Mouse (Mus musculus) forebrain, embryonic 15.5 days (tissue): ENCODE measurements around the gene Ston2. TPM values are rescaled to one million over a fixed set of nuclear protein-coding genes. Genes with fewer than 3 reads are reported as not detected.
"Not testable (repeated sequence)": the region's sequence is repeated elsewhere in the genome, so short reads cannot be mapped to it uniquely, and the experiment has no call there.

ENCODE experiments used
- ATAC-seq: fragments of 200-750 bp; cut with Nextera tagmentation; replicated peaks from 2 replicates; pipeline ENCODE4 v1.8.0; 2017; ENCODE audit warnings: mild to moderate bottlenecking, moderate TSS enrichment, moderate library complexity
- H3K27ac ChIP-seq: fragments of 300-500 bp; sonication (generic); replicated peaks from 2 replicates; pipeline ENCODE4 v1.5.1; 2015; ENCODE audit warnings: mild to moderate bottlenecking, inconsistent platforms
- H3K27me3 ChIP-seq: fragments of 300-500 bp; sonication (generic); 2 replicates; pipeline ENCODE4 v1.6.1; 2015; ENCODE audit warnings: inconsistent platforms
- H3K36me3 ChIP-seq: fragments of 300-500 bp; sonication (generic); 2 replicates; pipeline ENCODE4 v1.6.1; 2015; ENCODE audit warnings: mild to moderate bottlenecking, inconsistent platforms
- H3K4me1 ChIP-seq: fragments of 300-500 bp; sonication (generic); 2 replicates; pipeline ENCODE4 v1.6.1; 2015; ENCODE audit warnings: inconsistent platforms
- H3K4me2 ChIP-seq: fragments of 300-500 bp; sonication (generic); replicated peaks from 2 replicates; pipeline ENCODE4 v1.6.1; 2015; ENCODE audit warnings: mild to moderate bottlenecking, inconsistent platforms
- H3K4me3 ChIP-seq: fragments of 300-500 bp; sonication (generic); 2 replicates; pipeline ENCODE4 v1.5.1; 2015; ENCODE audit warnings: mild to moderate bottlenecking, inconsistent platforms
- H3K9ac ChIP-seq: fragments of 300-500 bp; sonication (generic); replicated peaks from 2 replicates; pipeline ENCODE4 v1.6.1; 2015; ENCODE audit warnings: mild to moderate bottlenecking, inconsistent platforms
- H3K9me3 ChIP-seq: fragments of 300-500 bp; sonication (generic); 2 replicates; pipeline ENCODE4 v1.6.1; 2016; ENCODE audit warnings: inconsistent platforms
- WGBS: fragments of 180-500 bp; shearing (Covaris S2); methylation state at CpG from one replicate; pipeline ENCODE4 v1.1.7; 2015; ENCODE audit warnings: mixed read lengths; 5-methylcytosine and 5-hydroxymethylcytosine counted together
- polyA plus RNA-seq: library from polyadenylated mRNA; unstranded; fragments of >200 nt; fragmentation: Nextera tagmentation; extraction: Ambion mirVana; gene quantifications from 2 replicates; pipeline ENCODE4 v1.2.1, GENCODE M21; 2015

The Ston2 gene
- polyA plus RNA-seq, 1 experiment from 2014 or later, result 6.2 TPM

GRCm38 (mm10) chr12:91804262-91804661, 16.1 kb upstream of the Ston2 start:
- Histone ChIP-seq H3K27ac (no peak overlapping the region), H3K27me3 (no peaks in the 10 kb centered on the region), H3K36me3 (peaks cover 22% of the 10 kb centered on the region), H3K4me2 (no peak overlapping the region), H3K9me3 (no peaks in the 10 kb centered on the region), H3K4me1 (no peaks in the 10 kb centered on the region), H3K4me3 (no peak overlapping the region), H3K9ac (no peak overlapping the region)
- ATAC-seq, result no peak
- 81% methylated on average over 3 of the region's 3 CpGs for WGBS

GRCm38 (mm10) chr12:91803207-91803932, 15.2 kb upstream of the Ston2 start:
- no peak overlapping the region for H3K4me3 ChIP-seq
- 77% methylated on average over 13 of the region's 13 CpGs for WGBS
- H3K4me2 ChIP-seq, result no peak overlapping the region
- no peaks in the 10 kb centered on the region for H3K4me1 ChIP-seq
- H3K9me3 ChIP-seq, result no peaks in the 10 kb centered on the region
- no peak for ATAC-seq
- no peak overlapping the region for H3K27ac ChIP-seq
- H3K9ac ChIP-seq, result no peak overlapping the region
- H3K27me3 ChIP-seq, result no peaks in the 10 kb centered on the region
- H3K36me3 ChIP-seq, result peaks cover 13% of the 10 kb centered on the region

- Histone ChIP-seq H3K9ac (no peak overlapping the region), H3K36me3 (peaks cover 7% of the 10 kb centered on the region), H3K27me3 (no peaks in the 10 kb centered on the region), H3K9me3 (no peaks in the 10 kb centered on the region), H3K27ac (no peak overlapping the region), H3K4me1 (no peaks in the 10 kb centered on the region), H3K4me3 (no peak overlapping the region), H3K4me2 (no peak overlapping the region)
- no peak for ATAC-seq
- 81% methylated on average over 12 of the region's 12 CpGs for WGBS
Observed at GRCm38 (mm10) chr12:91802586-91803206, 14.5 kb upstream of the Ston2 start.

- H3K27me3 ChIP-seq, result no peaks in the 10 kb centered on the region
- H3K4me2 ChIP-seq, result no peak overlapping the region
- no peaks in the 10 kb centered on the region for H3K4me1 ChIP-seq
- no peak overlapping the region for H3K4me3 ChIP-seq
- H3K9me3 ChIP-seq, result no peaks in the 10 kb centered on the region
- WGBS, result 59% methylated on average over 6 of the region's 6 CpGs
- H3K27ac ChIP-seq, result no peak overlapping the region
- H3K36me3 ChIP-seq, result no peaks in the 10 kb centered on the region
- no peak for ATAC-seq
- no peak overlapping the region for H3K9ac ChIP-seq
Observed at GRCm38 (mm10) chr12:91800861-91801385, 12.7 kb upstream of the Ston2 start.

GRCm38 (mm10) chr12:91799821-91800335, 11.7 kb upstream of the Ston2 start:
- no peaks in the 10 kb centered on the region for H3K9me3 ChIP-seq
- no peak overlapping the region for H3K9ac ChIP-seq
- no peak overlapping the region for H3K4me2 ChIP-seq
- no peaks in the 10 kb centered on the region for H3K36me3 ChIP-seq
- no peak overlapping the region for H3K4me3 ChIP-seq
- 79% methylated on average over 12 of the region's 12 CpGs for WGBS
- no peak overlapping the region for H3K27ac ChIP-seq
- H3K4me1 ChIP-seq, result no peaks in the 10 kb centered on the region
- ATAC-seq, result no peak
- H3K27me3 ChIP-seq, result no peaks in the 10 kb centered on the region

- Histone ChIP-seq H3K4me2 (no peak overlapping the region), H3K9ac (no peak overlapping the region), H3K9me3 (no peaks in the 10 kb centered on the region), H3K4me1 (no peaks in the 10 kb centered on the region), H3K27ac (no peak overlapping the region), H3K4me3 (no peak overlapping the region), H3K27me3 (no peaks in the 10 kb centered on the region), H3K36me3 (no peaks in the 10 kb centered on the region)
- WGBS, result 22% methylated on average over 6 of the region's 6 CpGs
- ATAC-seq, result no peak
Observed at GRCm38 (mm10) chr12:91799379-91799773, 11.2 kb upstream of the Ston2 start.

GRCm38 (mm10) chr12:91798720-91799378, 10.7 kb upstream of the Ston2 start:
- Histone ChIP-seq H3K4me1 (no peaks in the 10 kb centered on the region), H3K9ac (no peak overlapping the region), H3K27ac (no peak overlapping the region), H3K36me3 (no peaks in the 10 kb centered on the region), H3K4me3 (no peak overlapping the region), H3K27me3 (no peaks in the 10 kb centered on the region), H3K4me2 (no peak overlapping the region), H3K9me3 (no peaks in the 10 kb centered on the region)
- 79% methylated on average over 6 of the region's 6 CpGs for WGBS
- ATAC-seq, result no peak

- ATAC-seq, result no peak
- Histone ChIP-seq H3K4me1 (no peaks in the 10 kb centered on the region), H3K4me2 (no peak overlapping the region), H3K4me3 (no peak overlapping the region), H3K9ac (no peak overlapping the region), H3K9me3 (no peaks in the 10 kb centered on the region), H3K27ac (no peak overlapping the region), H3K36me3 (no peaks in the 10 kb centered on the region), H3K27me3 (no peaks in the 10 kb centered on the region)
- 70% methylated on average over 4 of the region's 4 CpGs for WGBS
Observed at GRCm38 (mm10) chr12:91796774-91797173, 8.6 kb upstream of the Ston2 start.

GRCm38 (mm10) chr12:91793266-91793665, 5.1 kb upstream of the Ston2 start:
- 77% methylated on average over 8 of the region's 8 CpGs for WGBS
- ATAC-seq, result no peak
- H3K4me2 ChIP-seq, result no peak overlapping the region
- no peak overlapping the region for H3K27ac ChIP-seq
- H3K9ac ChIP-seq, result no peak overlapping the region
- H3K4me3 ChIP-seq, result no peak overlapping the region
- H3K4me1 ChIP-seq, result no peaks in the 10 kb centered on the region
- H3K36me3 ChIP-seq, result no peaks in the 10 kb centered on the region
- H3K27me3 ChIP-seq, result no peaks in the 10 kb centered on the region
- no peaks in the 10 kb centered on the region for H3K9me3 ChIP-seq

- Histone ChIP-seq H3K27me3 (no peaks in the 10 kb centered on the region), H3K36me3 (no peaks in the 10 kb centered on the region), H3K9ac (no peak overlapping the region), H3K4me3 (no peak overlapping the region), H3K4me2 (no peak overlapping the region), H3K4me1 (no peaks in the 10 kb centered on the region), H3K9me3 (no peaks in the 10 kb centered on the region), H3K27ac (no peak overlapping the region)
- 84% methylated on average over 4 of the region's 4 CpGs for WGBS
- ATAC-seq, result no peak
Observed at GRCm38 (mm10) chr12:91791822-91792221, 3.6 kb upstream of the Ston2 start.

- no peak overlapping the region for H3K9ac ChIP-seq
- no peak overlapping the region for H3K4me2 ChIP-seq
- 0 out of 2 replicates have a peak, but pooled peaks have one; percentile 35 for ATAC-seq
- no peaks in the 10 kb centered on the region for H3K4me1 ChIP-seq
- no peaks in the 10 kb centered on the region for H3K9me3 ChIP-seq
- no peak overlapping the region for H3K4me3 ChIP-seq
- H3K27me3 ChIP-seq, result no peaks in the 10 kb centered on the region
- H3K27ac ChIP-seq, result no peak overlapping the region
- no peaks in the 10 kb centered on the region for H3K36me3 ChIP-seq
- WGBS, result 55% methylated on average over 6 of the region's 6 CpGs
Observed at GRCm38 (mm10) chr12:91789801-91790200, 1.6 kb upstream of the Ston2 start.

- not testable (repeated sequence) for H3K4me1 ChIP-seq, H3K4me3 ChIP-seq, H3K9me3 ChIP-seq, H3K4me2 ChIP-seq, H3K27ac ChIP-seq, H3K36me3 ChIP-seq, H3K27me3 ChIP-seq, H3K9ac ChIP-seq, ATAC-seq
- 65% methylated on average over 3 of the region's 3 CpGs for WGBS
Observed at GRCm38 (mm10) chr12:91788446-91788845, 259 bp upstream of the Ston2 start.
